Mouse (Mus musculus) heart, embryonic 15.5 days (tissue): Measurements from ENCODE around the gene Dnah2. TPM values are rescaled to one million over a fixed set of nuclear protein-coding genes. Genes with fewer than 3 reads are reported as not detected.

Experiments
- ATAC-seq: fragments of 200-750 bp; cut with Nextera tagmentation; replicated peaks from 2 replicates; pipeline ENCODE4 v1.8.0; 2017; ENCODE audit warnings: low read depth, moderate TSS enrichment; ENCODE audit not compliant: insufficient number of reproducible peaks, insufficient read depth, low FRiP score
- H3K27ac ChIP-seq: fragments of 300-500 bp; sonication (generic); 2 replicates; pipeline ENCODE4 v1.5.1; 2015; ENCODE audit warnings: mild to moderate bottlenecking, inconsistent platforms
- H3K27me3 ChIP-seq: fragments of 300-500 bp; sonication (generic); 2 replicates; pipeline ENCODE4 v1.6.1; 2015; ENCODE audit warnings: inconsistent platforms
- H3K36me3 ChIP-seq: fragments of 300-500 bp; sonication (generic); 2 replicates; pipeline ENCODE4 v1.6.1; 2015; ENCODE audit warnings: mild to moderate bottlenecking, inconsistent platforms
- H3K4me1 ChIP-seq: fragments of 300-500 bp; sonication (generic); replicated peaks from 2 replicates; pipeline ENCODE4 v1.6.1; 2015; ENCODE audit warnings: inconsistent platforms
- H3K4me2 ChIP-seq: fragments of 300-500 bp; sonication (generic); 2 replicates; pipeline ENCODE4 v1.6.1; 2015; ENCODE audit warnings: inconsistent platforms, mild to moderate bottlenecking, moderate library complexity
- H3K4me3 ChIP-seq: fragments of 300-500 bp; sonication (generic); 2 replicates; pipeline ENCODE4 v1.5.1; 2015; ENCODE audit warnings: mild to moderate bottlenecking, inconsistent platforms
- H3K9ac ChIP-seq: fragments of 300-500 bp; sonication (generic); 2 replicates; pipeline ENCODE4 v1.6.1; 2015; ENCODE audit warnings: mild to moderate bottlenecking, inconsistent platforms
- H3K9me3 ChIP-seq: fragments of 300-500 bp; sonication (generic); replicated peaks from 2 replicates; pipeline ENCODE4 v1.6.1; 2016; ENCODE audit warnings: inconsistent platforms
- WGBS: fragments of 180-500 bp; shearing (Covaris S2); methylation state at CpG from one replicate; pipeline ENCODE4 v1.1.7; 2015; ENCODE audit warnings: mixed read lengths; 5-methylcytosine and 5-hydroxymethylcytosine counted together
- polyA plus RNA-seq: library from polyadenylated mRNA; unstranded; fragments of >200 nt; fragmentation: Nextera tagmentation; extraction: Ambion mirVana; gene quantifications from 2 replicates; pipeline ENCODE4 v1.2.1, GENCODE M21; 2015

The Dnah2 gene
- polyA plus RNA-seq, 1 experiment from 2014 or later: 0.21 TPM

DNA sequence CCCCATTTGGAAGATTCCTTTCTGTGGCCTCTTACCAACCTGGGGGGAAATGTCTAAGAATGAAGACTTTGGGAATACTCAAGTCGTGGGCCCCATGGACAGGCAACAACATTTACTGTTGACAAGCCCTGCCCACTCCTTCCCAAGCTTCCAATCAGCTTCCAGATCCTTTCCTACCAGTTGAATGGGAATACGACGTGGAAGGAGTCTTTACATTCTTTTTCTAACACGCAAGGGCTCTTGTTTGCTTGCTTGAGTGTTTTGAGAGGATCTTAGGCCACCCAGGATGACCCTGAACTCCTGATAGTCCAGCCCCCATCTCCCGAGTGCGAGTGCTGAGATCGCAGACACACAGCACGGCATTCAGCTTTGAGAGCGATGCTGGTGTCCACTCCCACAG, 47.4 kb downstream of the Dnah2 start:
- no peak for ATAC-seq
- peak overlapping the region; percentile 36 for H3K4me2 ChIP-seq
- H3K9ac ChIP-seq: no peak overlapping the region
- no peaks in the 10 kb centered on the region for H3K36me3 ChIP-seq
- 38% methylated on average over 9 of the region's 9 CpGs for WGBS
- 0 out of 2 replicates have a peak overlapping the region, but pooled peaks have one; percentile 11 for H3K4me3 ChIP-seq
- no peak overlapping the region for H3K27ac ChIP-seq
- H3K9me3 ChIP-seq: no peaks in the 10 kb centered on the region
- H3K27me3 ChIP-seq: no peaks in the 10 kb centered on the region
- peaks cover 20% of the 10 kb centered on the region for H3K4me1 ChIP-seq

DNA sequence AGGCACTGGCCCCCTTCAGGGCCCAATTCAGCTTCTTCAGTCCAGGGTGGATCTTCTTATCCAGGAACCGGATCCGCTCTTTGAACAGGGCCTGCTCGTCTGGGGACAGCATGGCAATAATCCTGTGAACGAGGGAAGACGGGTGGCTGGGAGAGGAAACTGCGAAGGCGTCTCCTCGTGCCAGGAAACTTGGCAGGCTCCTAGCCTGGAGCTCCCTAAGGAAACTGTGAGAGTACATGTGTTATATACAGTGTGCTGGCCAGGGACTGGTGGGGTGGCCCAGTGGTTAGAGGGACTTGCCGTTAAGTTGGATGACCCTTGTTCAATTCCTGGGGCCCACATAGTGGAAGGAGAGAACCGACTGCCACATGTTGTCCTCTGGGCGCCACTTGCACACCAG, 49.8 kb downstream of the Dnah2 start:
- H3K9ac ChIP-seq: no peak overlapping the region
- H3K27ac ChIP-seq: no peak overlapping the region
- peaks cover 16% of the 10 kb centered on the region for H3K4me1 ChIP-seq
- H3K9me3 ChIP-seq: no peaks in the 10 kb centered on the region
- 79% methylated on average over 11 of the region's 11 CpGs for WGBS
- H3K4me3 ChIP-seq: no peak overlapping the region
- no peak for ATAC-seq
- no peaks in the 10 kb centered on the region for H3K36me3 ChIP-seq
- H3K27me3 ChIP-seq: no peaks in the 10 kb centered on the region
- no peak overlapping the region for H3K4me2 ChIP-seq

DNA sequence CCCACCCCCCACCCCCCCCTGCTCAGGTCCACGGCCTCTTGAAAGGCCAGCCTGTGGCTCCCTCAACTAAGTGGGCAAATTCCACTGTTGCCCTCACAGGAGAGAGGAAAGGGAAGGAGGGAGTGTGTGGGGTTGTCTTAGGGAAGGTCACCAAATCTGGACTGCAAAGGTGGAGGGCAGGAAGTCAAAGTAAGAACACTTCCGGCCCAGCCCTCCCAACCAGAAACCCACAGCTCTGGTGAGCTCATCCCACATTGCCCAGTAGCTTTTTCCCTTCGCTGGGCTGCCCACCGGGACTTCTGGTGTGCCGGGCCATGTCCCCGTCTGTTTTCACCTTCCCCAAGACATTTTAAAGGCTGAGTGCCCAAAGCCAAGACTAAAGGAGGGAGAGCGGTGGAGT, 57.2 kb downstream of the Dnah2 start:
- H3K4me2 ChIP-seq: no peak overlapping the region
- 69% methylated on average over 7 of the region's 7 CpGs for WGBS
- H3K4me3 ChIP-seq: no peak overlapping the region
- H3K36me3 ChIP-seq: no peaks in the 10 kb centered on the region
- H3K9ac ChIP-seq: no peak overlapping the region
- H3K9me3 ChIP-seq: no peaks in the 10 kb centered on the region
- H3K27me3 ChIP-seq: no peaks in the 10 kb centered on the region
- no peak overlapping the region for H3K27ac ChIP-seq
- ATAC-seq: no peak
- no peaks in the 10 kb centered on the region for H3K4me1 ChIP-seq

GRCm38 (mm10) chr11:69490898-69491297, 58.0 kb downstream of the Dnah2 start:
- Histone ChIP-seq H3K4me1 (no peaks in the 10 kb centered on the region), H3K9ac (no peak overlapping the region), H3K27me3 (no peaks in the 10 kb centered on the region), H3K4me3 (no peak overlapping the region), H3K4me2 (no peak overlapping the region), H3K9me3 (no peaks in the 10 kb centered on the region), H3K36me3 (no peaks in the 10 kb centered on the region), H3K27ac (no peak overlapping the region)
- ATAC-seq: no peak
- 59% methylated on average over 2 of the region's 2 CpGs for WGBS

DNA sequence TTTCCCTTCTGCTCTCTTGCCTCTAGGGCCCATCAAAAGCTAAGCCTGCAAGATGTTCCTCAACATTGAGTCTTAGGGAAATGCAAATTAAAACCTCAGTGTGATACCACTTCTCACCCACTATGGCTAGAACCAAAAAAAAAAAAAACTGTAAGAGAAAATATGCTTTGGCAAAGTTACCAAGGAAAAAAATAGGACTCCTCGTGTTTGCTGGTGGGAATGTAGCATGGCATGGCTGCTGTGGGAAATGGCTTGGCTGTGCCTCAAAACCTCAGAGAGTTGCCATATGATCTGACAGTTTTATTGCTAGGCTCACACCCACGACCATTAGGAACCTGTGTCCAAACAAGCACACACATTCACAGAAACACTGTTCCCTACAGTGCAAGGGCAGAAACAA, 61.4 kb downstream of the Dnah2 start:
- Histone ChIP-seq H3K27ac (no peak overlapping the region), H3K9me3 (no peaks in the 10 kb centered on the region), H3K4me1 (no peaks in the 10 kb centered on the region), H3K4me3 (no peak overlapping the region), H3K36me3 (no peaks in the 10 kb centered on the region), H3K27me3 (no peaks in the 10 kb centered on the region), H3K9ac (no peak overlapping the region), H3K4me2 (no peak overlapping the region)
- WGBS: 64% methylated on average over 2 of the region's 2 CpGs
- ATAC-seq: no peak

DNA sequence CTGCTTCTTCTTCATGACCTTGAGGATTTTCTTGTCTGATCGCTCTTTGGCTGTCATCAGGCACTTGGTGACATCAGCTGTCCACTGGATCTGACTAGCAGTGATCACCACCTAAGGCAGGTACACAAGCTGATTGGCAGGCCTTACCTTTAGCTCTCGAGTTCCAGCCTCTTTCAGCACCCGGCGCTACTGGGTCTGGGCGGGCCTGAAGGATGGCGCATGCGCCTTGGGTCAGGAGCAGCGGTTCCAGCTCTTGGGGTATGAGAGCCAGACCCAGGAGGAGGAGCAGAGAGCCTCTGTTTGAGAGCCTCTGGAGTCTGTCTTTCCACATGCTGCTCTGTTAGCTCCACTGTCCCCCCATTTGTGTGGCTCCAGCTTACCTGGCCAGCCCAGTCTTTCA, 71.3 kb downstream of the Dnah2 start:
- Histone ChIP-seq H3K4me3 (no peak overlapping the region), H3K9me3 (no peaks in the 10 kb centered on the region), H3K9ac (no peak overlapping the region), H3K27ac (no peak overlapping the region), H3K36me3 (no peaks in the 10 kb centered on the region), H3K27me3 (no peaks in the 10 kb centered on the region), H3K4me2 (no peak overlapping the region), H3K4me1 (peaks cover 9% of the 10 kb centered on the region)
- 87% methylated on average over 8 of the region's 8 CpGs for WGBS
- ATAC-seq: no peak

- Histone ChIP-seq H3K36me3 (no peaks in the 10 kb centered on the region), H3K4me3 (no peak overlapping the region), H3K27ac (no peak overlapping the region), H3K9ac (no peak overlapping the region), H3K9me3 (no peaks in the 10 kb centered on the region), H3K27me3 (no peaks in the 10 kb centered on the region), H3K4me1 (peaks cover 9% of the 10 kb centered on the region), H3K4me2 (no peak overlapping the region)
- ATAC-seq: no peak
- WGBS: 88% methylated on average over 10 of the region's 10 CpGs
Observed at GRCm38 (mm10) chr11:69476802-69477201, 72.1 kb downstream of the Dnah2 start.

GRCm38 (mm10) chr11:69474737-69475136, 74.2 kb downstream of the Dnah2 start:
- WGBS: 17% methylated on average over 5 of the region's 5 CpGs

DNA sequence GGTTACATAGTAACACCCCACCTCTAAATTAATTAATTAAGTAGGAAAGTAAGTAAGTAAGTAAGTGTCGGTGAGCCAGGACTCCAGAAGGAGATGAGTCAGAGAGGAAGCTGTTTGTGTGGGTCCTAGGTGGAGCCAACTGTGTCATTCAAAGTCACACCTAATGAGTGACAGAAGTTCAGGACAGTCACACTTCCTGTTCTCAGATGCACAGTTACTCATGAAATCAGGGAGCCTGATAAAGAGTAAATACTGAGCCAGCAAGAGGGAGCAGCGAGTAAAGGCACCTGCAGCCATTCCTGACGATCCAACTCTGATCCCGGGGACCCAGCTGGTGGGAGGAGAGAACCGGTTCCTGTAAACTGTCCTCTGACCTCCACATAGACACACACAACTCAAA, 76.2 kb downstream of the Dnah2 start:
- no peaks in the 10 kb centered on the region for H3K9me3 ChIP-seq
- H3K4me3 ChIP-seq: no peak overlapping the region
- no peak for ATAC-seq
- no peak overlapping the region for H3K9ac ChIP-seq
- no peaks in the 10 kb centered on the region for H3K36me3 ChIP-seq
- no peak overlapping the region for H3K4me2 ChIP-seq
- no peaks in the 10 kb centered on the region for H3K27me3 ChIP-seq
- no peak overlapping the region for H3K27ac ChIP-seq
- 58% methylated on average over 5 of the region's 5 CpGs for WGBS
- H3K4me1 ChIP-seq: peaks cover 13% of the 10 kb centered on the region

More at GRCm38 (mm10) chr11:69474737-69475136, 74.2 kb downstream of the Dnah2 start:
- Histone ChIP-seq H3K27me3 (no peaks in the 10 kb centered on the region), H3K36me3 (no peaks in the 10 kb centered on the region), H3K4me1 (peaks cover 13% of the 10 kb centered on the region), H3K4me2 (no peak overlapping the region), H3K27ac (no peak overlapping the region), H3K4me3 (no peak overlapping the region), H3K9me3 (no peaks in the 10 kb centered on the region), H3K9ac (no peak overlapping the region)
- no peak for ATAC-seq

DNA sequence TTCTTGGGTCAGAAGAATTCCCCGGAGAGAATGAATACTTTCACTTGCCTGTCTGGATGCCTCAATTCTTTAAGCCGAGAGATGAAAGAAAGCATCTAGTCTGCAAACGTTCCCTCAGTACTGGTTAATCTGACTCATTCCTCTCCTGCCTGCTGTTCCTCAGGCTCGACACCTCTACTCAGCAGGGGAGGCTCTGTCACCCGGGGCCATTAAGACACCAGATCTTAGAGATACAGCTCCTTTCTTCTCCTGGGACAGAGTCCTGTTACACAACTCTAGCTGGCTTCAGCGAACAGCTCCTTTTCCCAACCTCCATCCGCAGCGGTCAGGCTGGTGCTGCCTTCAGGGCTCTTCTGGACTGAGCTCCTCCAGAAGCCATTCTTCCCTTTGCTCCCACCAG, 77.4 kb downstream of the Dnah2 start:
- Histone ChIP-seq H3K9me3 (no peaks in the 10 kb centered on the region), H3K9ac (no peak overlapping the region), H3K27me3 (no peaks in the 10 kb centered on the region), H3K36me3 (no peaks in the 10 kb centered on the region), H3K4me3 (no peak overlapping the region), H3K4me2 (no peak overlapping the region), H3K4me1 (peaks cover 13% of the 10 kb centered on the region), H3K27ac (no peak overlapping the region)
- no peak for ATAC-seq
- WGBS: 20% methylated on average over 8 of the region's 8 CpGs

GRCm38 (mm10) chr11:69469301-69469700, 79.6 kb downstream of the Dnah2 start:
- no peaks in the 10 kb centered on the region for H3K27me3 ChIP-seq
- H3K36me3 ChIP-seq: no peaks in the 10 kb centered on the region
- H3K4me1 ChIP-seq: 0 out of 2 replicates have a peak, but pooled peaks cover 4% of the 10 kb centered on the region
- no peak for ATAC-seq
- H3K9ac ChIP-seq: no peak overlapping the region
- H3K27ac ChIP-seq: no peak overlapping the region
- 79% methylated on average over 9 of the region's 9 CpGs for WGBS
- no peak overlapping the region for H3K4me2 ChIP-seq
- no peaks in the 10 kb centered on the region for H3K9me3 ChIP-seq
- no peak overlapping the region for H3K4me3 ChIP-seq

GRCm38 (mm10) chr11:69463996-69464395, 84.9 kb downstream of the Dnah2 start:
- no peak for ATAC-seq
- Histone ChIP-seq H3K27ac (no peak overlapping the region), H3K4me2 (no peak overlapping the region), H3K27me3 (no peaks in the 10 kb centered on the region), H3K4me3 (no peak overlapping the region), H3K4me1 (peaks cover 9% of the 10 kb centered on the region), H3K36me3 (no peaks in the 10 kb centered on the region), H3K9ac (no peak overlapping the region), H3K9me3 (no peaks in the 10 kb centered on the region)
- WGBS: 97% methylated on average over 7 of the region's 7 CpGs
